Mouse (Mus musculus) CH12.LX (cell line): ENCODE measurements around the gene Pknox2.

Source experiments
- MAX ChIP-seq: IDR thresholded peaks from 2 replicates; pipeline ENCODE4 v1.6.1; 2011; ENCODE audit warnings: low read length, improper control_type of control experiment
- POLR2A ChIP-seq: IDR thresholded peaks from 2 replicates; pipeline ENCODE4 v1.6.1; 2011; ENCODE audit warnings: low read depth, mild to moderate bottlenecking, improper control_type of control experiment, low read length
- RAD21 ChIP-seq: IDR thresholded peaks from 2 replicates; pipeline ENCODE4 v1.6.1; 2011; ENCODE audit warnings: low read depth, mild to moderate bottlenecking, low read length, improper control_type of control experiment, moderate library complexity
- SMC3 ChIP-seq: IDR thresholded peaks from 2 replicates; pipeline ENCODE4 v1.6.1; 2011; ENCODE audit warnings: low read depth, low read length, improper control_type of control experiment
- USF2 ChIP-seq: conservative IDR thresholded peaks from 2 replicates; pipeline ENCODE4 v1.6.1; 2011; ENCODE audit warnings: low read depth, low read length, improper control_type of control experiment

DNA sequence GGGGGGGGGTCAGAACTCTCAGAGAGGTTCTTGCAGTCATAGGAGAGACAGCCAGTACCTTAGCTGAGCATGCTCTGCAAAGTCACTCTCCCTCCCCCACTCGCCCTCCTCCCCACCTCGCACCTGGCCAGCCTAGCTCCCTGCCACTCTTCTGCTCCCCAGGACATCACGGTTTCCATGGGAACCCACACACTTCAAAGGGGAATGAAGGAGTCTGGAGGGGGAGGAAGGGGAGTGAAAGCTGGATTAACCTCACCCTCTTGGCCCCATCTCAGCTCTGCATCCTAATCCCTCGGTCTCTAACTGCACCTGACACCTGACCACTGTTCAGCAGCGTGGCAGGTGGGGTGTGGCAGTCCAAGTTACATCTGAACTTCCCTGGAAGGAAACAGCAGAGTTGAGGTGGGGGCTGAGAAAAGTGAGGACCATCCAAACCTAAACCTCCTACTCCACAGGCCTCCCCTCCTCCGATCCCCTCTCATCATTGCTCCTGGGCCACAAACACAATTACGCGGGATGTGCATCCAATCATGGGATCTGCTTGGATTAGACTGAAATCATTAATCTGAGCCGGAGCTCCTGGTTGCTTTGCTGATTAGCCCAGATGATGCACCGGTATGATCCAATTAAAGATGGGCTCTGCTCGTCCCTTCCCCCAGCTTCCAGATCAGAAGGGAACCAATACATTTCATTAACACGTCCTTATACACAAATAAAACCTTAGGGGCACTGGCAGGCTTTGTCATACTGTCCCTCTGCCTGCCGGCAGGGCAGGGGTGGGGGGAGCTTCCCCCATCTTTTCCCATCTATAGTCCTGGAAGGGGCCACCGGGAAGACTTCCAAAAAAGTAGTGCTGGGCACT lies 196.7 kb downstream of the Pknox2 start:
- TF ChIP-seq POLR2A: no peak
- no peak for TF ChIP-seq MAX
- no peak for TF ChIP-seq SMC3
- TF ChIP-seq RAD21: no peak
- TF ChIP-seq USF2: no peak
